Mouse (Mus musculus): ENCODE results near the gene Gpr155. TPM values are rescaled to one million over a fixed set of nuclear protein-coding genes. Genes with fewer than 3 reads are reported as not detected.

Gene Gpr155
- polyA plus RNA-seq, 1 experiment from 2014 or later = 4.9 TPM

GRCm38 (mm10) chr2:73380298-73380975 lies 5.9 kb downstream of the Gpr155 start:
- ATAC-seq (replicated peaks; ENCODE audit: insufficient number of reproducible peaks, low FRiP score, low TSS enrichment) = no peak
- 48% methylated on average over 9 of the region's 9 CpGs for WGBS (ENCODE audit: insufficient replicate concordance)
- H3K27me3 ChIP-seq (ENCODE audit: control insufficient read depth, insufficient read depth, low read length) = no peaks in the 10 kb centered on the region
- no peaks in the 10 kb centered on the region for H3K9me3 ChIP-seq (replicated peaks; ENCODE audit: control insufficient read depth, low read length)
- no peak overlapping the region for H3K27ac ChIP-seq (ENCODE audit: low read depth, low read length)
- H3K4me1 ChIP-seq (ENCODE audit: control insufficient read depth, insufficient read depth, low read length) = peaks cover under 1% of the 10 kb centered on the region
- H3K4me2 ChIP-seq = no peak overlapping the region
- H3K36me3 ChIP-seq (ENCODE audit: control insufficient read depth, insufficient read depth, low read length) = no peaks in the 10 kb centered on the region
- no peak overlapping the region for H3K9ac ChIP-seq (ENCODE audit: low read depth, low read length)
- no peak overlapping the region for H3K4me3 ChIP-seq (ENCODE audit: low read depth, low read length)

- H3K27me3 ChIP-seq (ENCODE audit: control insufficient read depth, insufficient read depth, low read length) = no peaks in the 10 kb centered on the region
- no peaks in the 10 kb centered on the region for H3K36me3 ChIP-seq (ENCODE audit: control insufficient read depth, insufficient read depth, low read length)
- no peak for ATAC-seq (replicated peaks; ENCODE audit: insufficient number of reproducible peaks, low FRiP score, low TSS enrichment)
- no peak overlapping the region for H3K4me2 ChIP-seq
- no peaks in the 10 kb centered on the region for H3K9me3 ChIP-seq (replicated peaks; ENCODE audit: control insufficient read depth, low read length)
- H3K4me3 ChIP-seq (ENCODE audit: low read depth, low read length) = no peak overlapping the region
- 81% methylated on average over 5 of the region's 5 CpGs for WGBS (ENCODE audit: insufficient replicate concordance)
- no peaks in the 10 kb centered on the region; the same call in 1 of the 2 replicates for H3K4me1 ChIP-seq (ENCODE audit: control insufficient read depth, insufficient read depth, low read length)
- H3K9ac ChIP-seq (ENCODE audit: low read depth, low read length) = no peak overlapping the region
- no peak overlapping the region for H3K27ac ChIP-seq (ENCODE audit: low read depth, low read length)
Measured at GRCm38 (mm10) chr2:73379656-73380055, 6.7 kb downstream of the Gpr155 start.

GRCm38 (mm10) chr2:73378326-73378725 lies 8.0 kb downstream of the Gpr155 start:
- no peak for ATAC-seq (replicated peaks; ENCODE audit: insufficient number of reproducible peaks, low FRiP score, low TSS enrichment)
- H3K27me3 ChIP-seq (ENCODE audit: control insufficient read depth, insufficient read depth, low read length) = no peaks in the 10 kb centered on the region
- no peaks in the 10 kb centered on the region for H3K36me3 ChIP-seq (ENCODE audit: control insufficient read depth, insufficient read depth, low read length)
- H3K27ac ChIP-seq (ENCODE audit: low read depth, low read length) = no peak overlapping the region
- WGBS (ENCODE audit: insufficient replicate concordance) = 93% methylated on average over 5 of the region's 5 CpGs
- H3K4me3 ChIP-seq (ENCODE audit: low read depth, low read length) = no peak overlapping the region
- no peaks in the 10 kb centered on the region; the same call in 1 of the 2 replicates for H3K4me1 ChIP-seq (ENCODE audit: control insufficient read depth, insufficient read depth, low read length)
- no peak overlapping the region for H3K9ac ChIP-seq (ENCODE audit: low read depth, low read length)
- no peaks in the 10 kb centered on the region for H3K9me3 ChIP-seq (replicated peaks; ENCODE audit: control insufficient read depth, low read length)
- H3K4me2 ChIP-seq = no peak overlapping the region

GRCm38 (mm10) chr2:73371530-73372335 lies 14.6 kb downstream of the Gpr155 start:
- 0 out of 2 replicates have a peak overlapping the region, but pooled peaks have one; percentile 25 for H3K27ac ChIP-seq (ENCODE audit: low read depth, low read length)
- H3K4me1 ChIP-seq (ENCODE audit: control insufficient read depth, insufficient read depth, low read length) = 0 out of 2 replicates have a peak, but pooled peaks cover 2% of the 10 kb centered on the region
- H3K4me3 ChIP-seq (ENCODE audit: low read depth, low read length) = no peak overlapping the region
- H3K9ac ChIP-seq (ENCODE audit: low read depth, low read length) = no peak overlapping the region
- H3K27me3 ChIP-seq (ENCODE audit: control insufficient read depth, insufficient read depth, low read length) = no peaks in the 10 kb centered on the region
- WGBS (ENCODE audit: insufficient replicate concordance) = 63% methylated on average over 9 of the region's 9 CpGs
- no peak for ATAC-seq (replicated peaks; ENCODE audit: insufficient number of reproducible peaks, low FRiP score, low TSS enrichment)
- no peak overlapping the region for H3K4me2 ChIP-seq
- H3K36me3 ChIP-seq (ENCODE audit: control insufficient read depth, insufficient read depth, low read length) = no peaks in the 10 kb centered on the region
- no peaks in the 10 kb centered on the region for H3K9me3 ChIP-seq (replicated peaks; ENCODE audit: control insufficient read depth, low read length)

- no peaks in the 10 kb centered on the region for H3K9me3 ChIP-seq (replicated peaks; ENCODE audit: control insufficient read depth, low read length)
- H3K36me3 ChIP-seq (ENCODE audit: control insufficient read depth, insufficient read depth, low read length) = no peaks in the 10 kb centered on the region
- no peak overlapping the region for H3K4me2 ChIP-seq
- 66% methylated on average over 5 of the region's 5 CpGs for WGBS (ENCODE audit: insufficient replicate concordance)
- no peaks in the 10 kb centered on the region for H3K4me1 ChIP-seq (ENCODE audit: control insufficient read depth, insufficient read depth, low read length)
- ATAC-seq (replicated peaks; ENCODE audit: insufficient number of reproducible peaks, low FRiP score, low TSS enrichment) = no peak
- H3K9ac ChIP-seq (ENCODE audit: low read depth, low read length) = no peak overlapping the region
- H3K27ac ChIP-seq (ENCODE audit: low read depth, low read length) = no peak overlapping the region
- H3K4me3 ChIP-seq (ENCODE audit: low read depth, low read length) = no peak overlapping the region
- no peaks in the 10 kb centered on the region for H3K27me3 ChIP-seq (ENCODE audit: control insufficient read depth, insufficient read depth, low read length)
Measured at GRCm38 (mm10) chr2:73363448-73363847, 22.9 kb downstream of the Gpr155 start.

- no peak overlapping the region for H3K27ac ChIP-seq (ENCODE audit: low read depth, low read length)
- no peaks in the 10 kb centered on the region for H3K4me1 ChIP-seq (ENCODE audit: control insufficient read depth, insufficient read depth, low read length)
- ATAC-seq (replicated peaks; ENCODE audit: insufficient number of reproducible peaks, low FRiP score, low TSS enrichment) = no peak
- H3K36me3 ChIP-seq (ENCODE audit: control insufficient read depth, insufficient read depth, low read length) = no peaks in the 10 kb centered on the region
- no peak overlapping the region for H3K4me2 ChIP-seq
- no peaks in the 10 kb centered on the region for H3K9me3 ChIP-seq (replicated peaks; ENCODE audit: control insufficient read depth, low read length)
- 80% methylated on average over 2 of the region's 2 CpGs for WGBS (ENCODE audit: insufficient replicate concordance)
- H3K27me3 ChIP-seq (ENCODE audit: control insufficient read depth, insufficient read depth, low read length) = no peaks in the 10 kb centered on the region
- no peak overlapping the region for H3K9ac ChIP-seq (ENCODE audit: low read depth, low read length)
- no peak overlapping the region for H3K4me3 ChIP-seq (ENCODE audit: low read depth, low read length)
Measured at GRCm38 (mm10) chr2:73360536-73360935, 25.8 kb downstream of the Gpr155 start.

DNA sequence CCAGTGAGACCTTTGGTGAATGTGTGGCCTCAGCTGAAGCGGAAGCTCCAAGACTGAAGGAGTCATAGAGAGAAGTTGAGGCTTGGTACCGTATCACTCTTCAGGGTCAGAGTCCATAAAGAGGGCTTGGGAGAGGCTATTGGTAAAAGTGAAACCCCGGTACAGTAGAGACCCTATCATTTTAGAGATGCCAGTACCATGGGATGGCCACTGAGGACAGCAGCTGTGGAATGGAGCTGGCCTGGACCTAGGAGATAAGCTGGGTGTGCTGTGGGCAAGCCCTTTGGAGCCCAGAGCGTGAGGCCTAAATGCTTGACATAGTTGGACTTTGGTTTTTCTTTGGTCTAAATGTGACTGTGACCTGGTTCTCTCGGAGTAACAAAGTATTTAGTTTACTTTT lies 26.4 kb downstream of the Gpr155 start:
- Histone ChIP-seq H3K9ac (ENCODE audit: low read depth, low read length) (no peak overlapping the region), H3K27ac (ENCODE audit: low read depth, low read length) (peak overlapping the region; percentile 36), H3K4me3 (ENCODE audit: low read depth, low read length) (no peak overlapping the region), H3K27me3 (ENCODE audit: control insufficient read depth, insufficient read depth, low read length) (no peaks in the 10 kb centered on the region), H3K36me3 (ENCODE audit: control insufficient read depth, insufficient read depth, low read length) (no peaks in the 10 kb centered on the region), H3K9me3 (replicated peaks; ENCODE audit: control insufficient read depth, low read length) (no peaks in the 10 kb centered on the region), H3K4me2 (no peak overlapping the region), H3K4me1 (ENCODE audit: control insufficient read depth, insufficient read depth, low read length) (no peaks in the 10 kb centered on the region)
- WGBS (ENCODE audit: insufficient replicate concordance) = 72% methylated on average over 5 of the region's 5 CpGs
- ATAC-seq (replicated peaks; ENCODE audit: insufficient number of reproducible peaks, low FRiP score, low TSS enrichment) = peak; percentile 93

DNA sequence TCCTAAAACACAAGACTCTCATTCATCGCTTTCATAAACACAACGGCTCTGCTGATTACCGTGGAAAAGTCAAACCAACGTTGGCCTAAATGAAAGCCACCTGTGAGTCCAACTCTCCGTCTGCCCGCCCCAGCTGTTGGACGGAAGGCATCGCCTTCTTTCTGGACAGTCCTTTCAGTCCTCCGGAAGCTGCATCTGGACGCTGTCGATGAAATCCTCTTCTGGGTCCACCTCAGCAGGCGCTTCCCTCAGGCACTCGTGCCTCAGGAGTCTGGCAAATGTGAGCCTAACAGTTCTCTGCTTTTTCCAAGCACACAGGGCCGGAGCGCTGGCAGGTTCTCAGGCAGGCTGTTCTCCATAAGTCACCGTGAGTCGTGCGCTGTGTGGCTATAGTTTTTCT lies 29.4 kb downstream of the Gpr155 start:
- H3K4me3 ChIP-seq (ENCODE audit: low read depth, low read length) = no peak overlapping the region
- WGBS (ENCODE audit: insufficient replicate concordance) = 71% methylated on average over 18 of the region's 18 CpGs
- no peak overlapping the region for H3K9ac ChIP-seq (ENCODE audit: low read depth, low read length)
- no peaks in the 10 kb centered on the region for H3K4me1 ChIP-seq (ENCODE audit: control insufficient read depth, insufficient read depth, low read length)
- H3K27ac ChIP-seq (ENCODE audit: low read depth, low read length) = no peak overlapping the region
- no peaks in the 10 kb centered on the region for H3K27me3 ChIP-seq (ENCODE audit: control insufficient read depth, insufficient read depth, low read length)
- no peak for ATAC-seq (replicated peaks; ENCODE audit: insufficient number of reproducible peaks, low FRiP score, low TSS enrichment)
- H3K9me3 ChIP-seq (replicated peaks; ENCODE audit: control insufficient read depth, low read length) = no peaks in the 10 kb centered on the region
- H3K36me3 ChIP-seq (ENCODE audit: control insufficient read depth, insufficient read depth, low read length) = no peaks in the 10 kb centered on the region
- H3K4me2 ChIP-seq = no peak overlapping the region
